Comparison of ENCODE assay signal across 27 mouse cellular contexts in the genomic region with DNA sequence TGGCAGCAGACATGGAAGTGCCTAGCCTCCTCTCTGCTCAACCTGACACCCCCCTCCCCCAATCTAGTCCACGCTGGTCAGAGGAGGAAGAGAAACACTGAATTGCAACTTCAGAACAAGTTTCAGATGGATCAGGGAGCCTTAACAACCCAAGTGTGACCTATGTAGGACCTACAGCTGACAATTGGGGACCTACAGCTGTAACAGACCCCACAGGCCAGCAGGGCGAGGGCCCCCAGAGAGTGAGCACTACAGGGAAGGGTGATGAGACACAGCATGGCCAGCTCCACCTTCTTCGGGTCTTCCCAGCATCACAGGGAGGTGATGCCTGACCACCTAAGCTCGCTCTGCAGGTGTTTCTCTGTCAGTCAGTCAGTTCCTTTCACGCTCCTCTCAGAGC. TPM values are rescaled to one million over a fixed set of nuclear protein-coding genes. Genes with fewer than 3 reads are reported as not detected.
A peak's percentile ranks its signal among the peaks of the same experiment; 100 is the strongest.
DNase-seq lines count a peak whose midpoint lies in the region; ATAC-seq lines count a peak whose summit lies in the region.
"Had no signal": no experiment of that assay in that cellular context is flagged by ENCODE, and none has a peak within 500 bp of the region (broad histone marks: within the 10 kb centered on the region; RNA-seq: fewer than 3 reads in every experiment).

No protein-coding gene starts in this region.

- peak; percentile 90 for DNase-seq in heart, adult 11 months
- no peak for DNase-seq in heart, adult 8-10 months (ENCODE audit: low spot score)
- DNase-seq in heart, adult 18-20 months: no peak
- no peak for DNase-seq in midbrain, embryonic 10.5 days (ENCODE audit: low spot score)
- DNase-seq: adrenal gland, adult 8-10 months; adrenal gland, postnatal 14 days; adrenal gland, postnatal 36 days; B cell, adult 2 months; cerebellum, adult 11-12 months; cerebellum, adult 2 months; cerebellum, adult 9-10 months; cerebellum, postnatal 10 days; cerebellum, postnatal 25 days had no signal

- peak overlapping the region; percentile 67 for H3K27ac ChIP-seq in heart, embryonic 12.5 days (ENCODE audit: poor library complexity, severe bottlenecking)
- peak overlapping the region; percentile 72 to 75; a peak in 3 of 4 replicates for H3K27ac ChIP-seq in heart, embryonic 14.5 days (replicated peaks in 1 of 2; ENCODE audit: control insufficient read depth in 1 of 2, insufficient read depth in 1 of 2, low read depth in 2 of 2, low read length in 2 of 2)
- H3K27ac ChIP-seq in heart, embryonic 11.5 days (ENCODE audit: low read depth, low read length): no peak overlapping the region
- H3K27ac ChIP-seq in midbrain, embryonic 10.5 days (replicated peaks): 0 out of 2 replicates have a peak overlapping the region, but pooled peaks have one; percentile 6
- H3K27ac ChIP-seq in midbrain, embryonic 16.5 days (ENCODE audit: low read length): no peak overlapping the region
- H3K27ac ChIP-seq: embryonic facial prominence, embryonic 10.5 days; embryonic facial prominence, embryonic 12.5 days; forebrain, embryonic 13.5 days had no signal

- ATAC-seq in heart, embryonic 12.5 days (ENCODE audit: insufficient number of reproducible peaks, low FRiP score): no peak
- no peak for ATAC-seq in heart, embryonic 14.5 days (ENCODE audit: insufficient number of reproducible peaks, insufficient read depth, low FRiP score, low read depth)
- no peak for ATAC-seq in heart, embryonic 11.5 days (replicated peaks; ENCODE audit: insufficient number of reproducible peaks, low FRiP score, low TSS enrichment)
- ATAC-seq in midbrain, embryonic 16.5 days: no peak
- ATAC-seq: activated CD4-positive, CD25-positive, alpha-beta regulatory T cell, adult 4 months; CD4-positive, CD25-positive, alpha-beta regulatory T cell, adult 4 months; forebrain, embryonic 13.5 days had no signal

- no peak overlapping the region for H3K9ac ChIP-seq in heart, embryonic 12.5 days
- H3K9ac ChIP-seq in heart, embryonic 14.5 days (ENCODE audit: low read length): no peak overlapping the region
- H3K9ac ChIP-seq in heart, embryonic 11.5 days (ENCODE audit: low read depth, low read length): no peak overlapping the region
- no peak overlapping the region for H3K9ac ChIP-seq in midbrain, embryonic 16.5 days (ENCODE audit: low read depth, low read length)
- H3K9ac ChIP-seq: embryonic facial prominence, embryonic 12.5 days; forebrain, embryonic 13.5 days had no signal

- peaks cover 3% of the 10 kb centered on the region; the same call in 1 of the 2 replicates for H3K27me3 ChIP-seq in heart, embryonic 12.5 days (replicated peaks)
- peaks cover 2% of the 10 kb centered on the region; the same call in 1 of the 2 replicates for H3K27me3 ChIP-seq in heart, embryonic 14.5 days (ENCODE audit: control insufficient read depth, insufficient read depth, low read length)
- H3K27me3 ChIP-seq in heart, embryonic 11.5 days (ENCODE audit: control insufficient read depth, insufficient read depth, low read length): peaks cover 4% of the 10 kb centered on the region
- peaks cover 6% of the 10 kb centered on the region for H3K27me3 ChIP-seq in midbrain, embryonic 10.5 days (ENCODE audit: low read depth, poor library complexity, severe bottlenecking)
- no peaks in the 10 kb centered on the region for H3K27me3 ChIP-seq in midbrain, embryonic 16.5 days (ENCODE audit: control insufficient read depth, insufficient read depth, low read depth, low read length)
- H3K27me3 ChIP-seq: embryonic facial prominence, embryonic 12.5 days; Patski had no signal

- no peak overlapping the region for H3K4me2 ChIP-seq in heart, embryonic 12.5 days
- H3K4me2 ChIP-seq in heart, embryonic 14.5 days (ENCODE audit: low read length): no peak overlapping the region
- no peak overlapping the region for H3K4me2 ChIP-seq in heart, embryonic 11.5 days
- H3K4me2 ChIP-seq in midbrain, embryonic 16.5 days (ENCODE audit: low read length): no peak overlapping the region
- H3K4me2 ChIP-seq: embryonic facial prominence, embryonic 12.5 days; forebrain, embryonic 13.5 days had no signal

- no peak overlapping the region for H3K4me3 ChIP-seq in heart, embryonic 12.5 days
- H3K4me3 ChIP-seq in heart, embryonic 14.5 days (ENCODE audit: control insufficient read depth in 1 of 2, insufficient read depth in 1 of 2, low read depth in 1 of 2, low read length in 2 of 2): no peak overlapping the region
- H3K4me3 ChIP-seq in heart, embryonic 11.5 days (ENCODE audit: low read depth, low read length): no peak overlapping the region
- no peak overlapping the region for H3K4me3 ChIP-seq in midbrain, embryonic 10.5 days
- no peak overlapping the region for H3K4me3 ChIP-seq in midbrain, embryonic 16.5 days (ENCODE audit: low read depth, low read length)
- H3K4me3 ChIP-seq: embryonic facial prominence, embryonic 10.5 days; embryonic facial prominence, embryonic 12.5 days; forebrain, embryonic 13.5 days had no signal

- H3K9me3 ChIP-seq in heart, embryonic 12.5 days (replicated peaks): no peaks in the 10 kb centered on the region
- H3K9me3 ChIP-seq in heart, embryonic 14.5 days (ENCODE audit: control insufficient read depth, low read length): no peaks in the 10 kb centered on the region
- H3K9me3 ChIP-seq in heart, embryonic 11.5 days (replicated peaks; ENCODE audit: control insufficient read depth, low read length): no peaks in the 10 kb centered on the region
- no peaks in the 10 kb centered on the region for H3K9me3 ChIP-seq in midbrain, embryonic 10.5 days (replicated peaks)
- no peaks in the 10 kb centered on the region for H3K9me3 ChIP-seq in midbrain, embryonic 16.5 days (replicated peaks; ENCODE audit: control insufficient read depth, low read length, poor library complexity, severe bottlenecking)
- H3K9me3 ChIP-seq: embryonic facial prominence, embryonic 10.5 days; embryonic facial prominence, embryonic 12.5 days; forebrain, embryonic 13.5 days; G1E had no signal

- 77% methylated on average over 5 of the region's 5 CpGs for WGBS in heart, embryonic 12.5 days
- WGBS in heart, embryonic 14.5 days: 80% methylated on average over 5 of the region's 5 CpGs
- WGBS in heart, embryonic 11.5 days (ENCODE audit: insufficient replicate concordance): 70% methylated on average over 5 of the region's 5 CpGs
- WGBS in midbrain, embryonic 10.5 days: 74% methylated on average over 5 of the region's 5 CpGs
- WGBS in midbrain, embryonic 16.5 days: 83% methylated on average over 5 of the region's 5 CpGs

- H3K36me3 ChIP-seq in heart, embryonic 12.5 days: no peaks in the 10 kb centered on the region
- no peaks in the 10 kb centered on the region for H3K36me3 ChIP-seq in heart, embryonic 14.5 days (ENCODE audit: control insufficient read depth, insufficient read depth, low read length)
- no peaks in the 10 kb centered on the region for H3K36me3 ChIP-seq in heart, embryonic 11.5 days (ENCODE audit: control insufficient read depth, insufficient read depth, low read length)
- no peaks in the 10 kb centered on the region for H3K36me3 ChIP-seq in midbrain, embryonic 10.5 days
- no peaks in the 10 kb centered on the region for H3K36me3 ChIP-seq in midbrain, embryonic 16.5 days (ENCODE audit: control insufficient read depth, insufficient read depth, low read length)
- H3K36me3 ChIP-seq: embryonic facial prominence, embryonic 10.5 days; embryonic facial prominence, embryonic 12.5 days; G1E had no signal

- H3K4me1 ChIP-seq in heart, embryonic 12.5 days (replicated peaks): peaks cover 42% of the 10 kb centered on the region
- peaks cover 25 to 30% of the 10 kb centered on the region in 2 experiments for H3K4me1 ChIP-seq in heart, embryonic 14.5 days (ENCODE audit: control insufficient read depth in 2 of 2, insufficient read depth in 2 of 2, low read length in 2 of 2)
- H3K4me1 ChIP-seq in heart, embryonic 11.5 days (ENCODE audit: control insufficient read depth, insufficient read depth, low read length): peaks cover 11% of the 10 kb centered on the region
- H3K4me1 ChIP-seq in midbrain, embryonic 10.5 days: peaks cover 12% of the 10 kb centered on the region
- H3K4me1 ChIP-seq in midbrain, embryonic 16.5 days (ENCODE audit: control insufficient read depth, insufficient read depth, low read length): no peaks in the 10 kb centered on the region
- H3K4me1 ChIP-seq: embryonic facial prominence, embryonic 12.5 days; forebrain, embryonic 13.5 days had no signal

RNA-seq across cellular contexts. Expression of a gene that starts 24.9 kb away (rescaled TPM):
- over 10,000 TPM in 2 of 4 experiments, 1,000 to 10,000 TPM in 2; 8,821 to 11,650 (median 10,060) TPM for total RNA-seq in heart, adult 8-10 months (2022)
- polyA plus RNA-seq in heart, embryonic 12.5 days (2016; fragmentation: Nextera tagmentation; extraction: Ambion mirVana): 5,319 and 5,490 TPM in 2 replicates
- over 10,000 TPM in 1 of 2 experiments, 1,000 to 10,000 TPM in 1; 9,387 to 10,464 TPM for total RNA-seq in heart, adult 18-20 months (2021)
- polyA plus RNA-seq in heart, embryonic 14.5 days (2014; fragmentation: Nextera tagmentation; extraction: Ambion mirVana): 7,347 and 7,875 TPM in 2 replicates
- polyA plus RNA-seq in heart, embryonic 11.5 days (2014; fragmentation: Nextera tagmentation; extraction: Ambion mirVana): 3,916 and 3,947 TPM in 2 replicates
- 0.70 and 0.74 TPM in 2 replicates for polyA plus RNA-seq in midbrain, embryonic 10.5 days (2016; fragmentation: Nextera tagmentation; extraction: Ambion mirVana)
- 0.46 and 0.53 TPM in 2 replicates for polyA plus RNA-seq in midbrain, embryonic 16.5 days (2015; fragmentation: Nextera tagmentation; extraction: Ambion mirVana)
- polyA plus RNA-seq: forebrain, embryonic 11.5 days; G1E had no signal

RNA-seq across cellular contexts. Expression of a gene that starts 42.7 kb away (rescaled TPM):
- total RNA-seq in heart, adult 8-10 months (2022): 1 to 10 TPM; 5.0 to 8.6 (median 5.5) TPM
- polyA plus RNA-seq in heart, embryonic 12.5 days (2016; fragmentation: Nextera tagmentation; extraction: Ambion mirVana): 3.0 and 3.3 TPM in 2 replicates
- total RNA-seq in heart, adult 18-20 months (2021): 1 to 10 TPM; 5.9 to 8.3 TPM
- 3.1 and 4.8 TPM in 2 replicates for polyA plus RNA-seq in heart, embryonic 14.5 days (2014; fragmentation: Nextera tagmentation; extraction: Ambion mirVana)
- 2.3 and 3.1 TPM in 2 replicates for polyA plus RNA-seq in heart, embryonic 11.5 days (2014; fragmentation: Nextera tagmentation; extraction: Ambion mirVana)
- polyA plus RNA-seq in midbrain, embryonic 10.5 days (2016; fragmentation: Nextera tagmentation; extraction: Ambion mirVana): 0.15 and 0.59 TPM in 2 replicates
- polyA plus RNA-seq in midbrain, embryonic 16.5 days (2015; fragmentation: Nextera tagmentation; extraction: Ambion mirVana): 0.95 and 1.3 TPM in 2 replicates
- total RNA-seq: adrenal gland, postnatal 14 days; adrenal gland, postnatal 36 days; CH12.LX had no signal
- polyA plus RNA-seq: G1E had no signal

RNA-seq across cellular contexts. Expression of a gene that starts 57.9 kb away (rescaled TPM):
- not detected for total RNA-seq in heart, adult 8-10 months (2022)
- 0.04 and 0.08 TPM in 2 replicates for polyA plus RNA-seq in heart, embryonic 12.5 days (2016; fragmentation: Nextera tagmentation; extraction: Ambion mirVana)
- not detected for total RNA-seq in heart, adult 18-20 months (2021)
- 0.04 and 0.08 TPM in 2 replicates for polyA plus RNA-seq in heart, embryonic 14.5 days (2014; fragmentation: Nextera tagmentation; extraction: Ambion mirVana)
- polyA plus RNA-seq in heart, embryonic 11.5 days (2014; fragmentation: Nextera tagmentation; extraction: Ambion mirVana): 0.03 TPM in 1 of 2 replicates, not detected in the other
- not detected in 2 replicates for polyA plus RNA-seq in midbrain, embryonic 10.5 days (2016; fragmentation: Nextera tagmentation; extraction: Ambion mirVana)
- polyA plus RNA-seq in midbrain, embryonic 16.5 days (2015; fragmentation: Nextera tagmentation; extraction: Ambion mirVana): 0.06 TPM in 1 of 2 replicates, not detected in the other
- total RNA-seq: adrenal gland, adult 18-20 months; adrenal gland, postnatal 14 days; adrenal gland, postnatal 36 days; CH12.LX had no signal
- polyA plus RNA-seq: activated CD4-positive, CD25-positive, alpha-beta regulatory T cell, adult 4 months; CD4-positive, CD25-positive, alpha-beta regulatory T cell, adult 4 months; forebrain, embryonic 13.5 days; G1E had no signal

Comparison
In these comparisons a context has a peak if more than half of its experiments do, and no peak if none do; other contexts are left out.
1. H3K27ac ChIP-seq: peak in heart, embryonic 12.5 days (single experiment), heart, embryonic 14.5 days (2 of 2) and midbrain, embryonic 10.5 days (single experiment); none in heart, embryonic 11.5 days (single experiment) and midbrain, embryonic 16.5 days (single experiment).
2. RNA of a gene that starts 24.9 kb away (polyA plus RNA-seq): 7,347 to 7,875 TPM in heart, embryonic 14.5 days, 5,319 to 5,490 TPM in heart, embryonic 12.5 days and 3,916 to 3,947 TPM in heart, embryonic 11.5 days; 0.70 to 0.74 TPM in midbrain, embryonic 10.5 days and 0.46 to 0.53 TPM in midbrain, embryonic 16.5 days; every median in the first group is over 1,000 times any median in the second.